Mouse (Mus musculus) stomach, embryonic 15.5 days (tissue): Measurements from ENCODE around the gene Olfr312. TPM values are rescaled to one million over a fixed set of nuclear protein-coding genes. Genes with fewer than 3 reads are reported as not detected.
"Not testable (repeated sequence)": the region's sequence is repeated elsewhere in the genome, so short reads cannot be mapped to it uniquely, and the experiment has no call there.

ENCODE experiments used
- ATAC-seq: fragments of 200-750 bp; cut with Nextera tagmentation; 2 replicates; pipeline ENCODE4 v1.8.0; 2017; ENCODE audit warnings: low read depth, moderate number of reproducible peaks, moderate TSS enrichment; ENCODE audit not compliant: insufficient read depth, low FRiP score
- H3K27ac ChIP-seq: fragments of 300-500 bp; sonication (generic); 2 replicates; pipeline ENCODE4 v1.5.1; 2015; ENCODE audit warnings: mild to moderate bottlenecking, inconsistent platforms
- H3K27me3 ChIP-seq: fragments of 300-500 bp; sonication (generic); replicated peaks from 2 replicates; pipeline ENCODE4 v1.6.1; 2015; ENCODE audit warnings: inconsistent platforms
- H3K36me3 ChIP-seq: fragments of 300-500 bp; sonication (generic); 2 replicates; pipeline ENCODE4 v1.6.1; 2015; ENCODE audit warnings: inconsistent platforms
- H3K4me1 ChIP-seq: fragments of 300-500 bp; sonication (generic); 2 replicates; pipeline ENCODE4 v1.6.1; 2015; ENCODE audit warnings: inconsistent platforms
- H3K4me2 ChIP-seq: fragments of 300-500 bp; sonication (generic); 2 replicates; pipeline ENCODE4 v1.6.1; 2015; ENCODE audit warnings: mild to moderate bottlenecking, inconsistent platforms
- H3K4me3 ChIP-seq: fragments of 300-500 bp; sonication (generic); replicated peaks from 2 replicates; pipeline ENCODE4 v1.5.1; 2015; ENCODE audit warnings: inconsistent platforms
- H3K9ac ChIP-seq: fragments of 300-500 bp; sonication (generic); 2 replicates; pipeline ENCODE4 v1.6.1; 2015; ENCODE audit warnings: inconsistent platforms
- H3K9me3 ChIP-seq: fragments of 300-500 bp; sonication (generic); 2 replicates; pipeline ENCODE4 v1.6.1; 2016; ENCODE audit warnings: inconsistent platforms
- WGBS: fragments of 180-500 bp; shearing (Covaris S2); methylation state at CpG from one replicate; pipeline ENCODE4 v1.1.7; 2015; 5-methylcytosine and 5-hydroxymethylcytosine counted together
- polyA plus RNA-seq: library from polyadenylated mRNA; unstranded; fragments of >200 nt; fragmentation: Nextera tagmentation; extraction: Ambion mirVana; gene quantifications from 2 replicates; pipeline ENCODE4 v1.2.1, GENCODE M21; 2015

Olfr312 gene
- not detected in 2 replicates for polyA plus RNA-seq

- not testable (repeated sequence) for H3K9me3 ChIP-seq, H3K9ac ChIP-seq, H3K36me3 ChIP-seq, H3K4me1 ChIP-seq, H3K27ac ChIP-seq, H3K4me2 ChIP-seq, ATAC-seq, H3K27me3 ChIP-seq, H3K4me3 ChIP-seq
These were observed at the start of gene Olfr312 for GRCm38 (mm10) chr11:58828937-58829336. Gene Olfr312 (plus strand): TSS chr11:58829237.

- H3K9me3 ChIP-seq: no peaks in the 10 kb centered on the region
- H3K9ac ChIP-seq: no peak within 1 kb of the TSS
- ATAC-seq: no peak
- no peak within 1 kb of the TSS for H3K4me2 ChIP-seq
- no peaks in the 10 kb centered on the region for H3K36me3 ChIP-seq
- no peaks in the 10 kb centered on the region for H3K4me1 ChIP-seq
- WGBS: 67% methylated on average over 6 of the region's 6 CpGs
- no peak within 1 kb of the TSS for H3K27ac ChIP-seq
- H3K27me3 ChIP-seq: no peaks in the 10 kb centered on the region
- H3K4me3 ChIP-seq: no peak within 1 kb of the TSS
These were observed 46.5 kb upstream of the Olfr312 start, which contains the start of gene Olfr314 for GRCm38 (mm10) chr11:58782480-58783089. Gene Olfr314 (plus strand): TSS chr11:58782952.

GRCm38 (mm10) chr11:58784182-58784581 lies 44.9 kb upstream of the Olfr312 start:
- no peak overlapping the region for H3K27ac ChIP-seq
- ATAC-seq: no peak
- H3K4me3 ChIP-seq: no peak overlapping the region
- H3K9ac ChIP-seq: no peak overlapping the region
- H3K4me1 ChIP-seq: no peaks in the 10 kb centered on the region
- H3K36me3 ChIP-seq: no peaks in the 10 kb centered on the region
- 76% methylated on average over 2 of the region's 2 CpGs for WGBS
- no peaks in the 10 kb centered on the region for H3K27me3 ChIP-seq
- no peaks in the 10 kb centered on the region for H3K9me3 ChIP-seq
- no peak overlapping the region for H3K4me2 ChIP-seq

- Histone ChIP-seq H3K4me2 (no peak overlapping the region), H3K9ac (no peak overlapping the region), H3K4me1 (no peaks in the 10 kb centered on the region), H3K9me3 (no peaks in the 10 kb centered on the region), H3K27me3 (no peaks in the 10 kb centered on the region), H3K36me3 (no peaks in the 10 kb centered on the region), H3K27ac (no peak overlapping the region), H3K4me3 (no peak overlapping the region)
- ATAC-seq: no peak
- 77% methylated on average over 10 of the region's 10 CpGs for WGBS
These were observed 41.4 kb upstream of the Olfr312 start for GRCm38 (mm10) chr11:58787651-58788050.

- no peak for ATAC-seq
- Histone ChIP-seq H3K9ac (no peak overlapping the region), H3K4me3 (no peak overlapping the region), H3K4me2 (no peak overlapping the region), H3K4me1 (no peaks in the 10 kb centered on the region), H3K36me3 (no peaks in the 10 kb centered on the region), H3K9me3 (no peaks in the 10 kb centered on the region), H3K27ac (no peak overlapping the region), H3K27me3 (no peaks in the 10 kb centered on the region)
- 72% methylated on average over 8 of the region's 8 CpGs for WGBS
These were observed 40.7 kb upstream of the Olfr312 start for GRCm38 (mm10) chr11:58788346-58788745.

- Histone ChIP-seq H3K9me3 (no peaks in the 10 kb centered on the region), H3K4me3 (no peak overlapping the region), H3K4me1 (no peaks in the 10 kb centered on the region), H3K27me3 (no peaks in the 10 kb centered on the region), H3K36me3 (no peaks in the 10 kb centered on the region), H3K27ac (no peak overlapping the region), H3K4me2 (no peak overlapping the region), H3K9ac (no peak overlapping the region)
- no peak for ATAC-seq
- 28% methylated on average over 3 of the region's 3 CpGs for WGBS
These were observed 39.5 kb upstream of the Olfr312 start for GRCm38 (mm10) chr11:58789532-58789931.

GRCm38 (mm10) chr11:58790053-58790452 lies 39.0 kb upstream of the Olfr312 start:
- no peak for ATAC-seq
- H3K36me3 ChIP-seq: no peaks in the 10 kb centered on the region
- H3K9me3 ChIP-seq: no peaks in the 10 kb centered on the region
- 41% methylated on average over 2 of the region's 2 CpGs for WGBS
- no peak overlapping the region for H3K9ac ChIP-seq
- H3K4me3 ChIP-seq: no peak overlapping the region
- H3K4me2 ChIP-seq: no peak overlapping the region
- no peak overlapping the region for H3K27ac ChIP-seq
- no peaks in the 10 kb centered on the region for H3K27me3 ChIP-seq
- no peaks in the 10 kb centered on the region for H3K4me1 ChIP-seq

- no peak overlapping the region for H3K4me2 ChIP-seq
- ATAC-seq: no peak
- H3K36me3 ChIP-seq: no peaks in the 10 kb centered on the region
- no peaks in the 10 kb centered on the region for H3K27me3 ChIP-seq
- WGBS: 65% methylated on average over 6 of the region's 6 CpGs
- no peak overlapping the region for H3K4me3 ChIP-seq
- H3K9ac ChIP-seq: no peak overlapping the region
- no peaks in the 10 kb centered on the region for H3K4me1 ChIP-seq
- H3K27ac ChIP-seq: no peak overlapping the region
- no peaks in the 10 kb centered on the region for H3K9me3 ChIP-seq
These were observed 38.4 kb upstream of the Olfr312 start for GRCm38 (mm10) chr11:58790646-58791045.

- 89% methylated on average over 2 of the region's 2 CpGs for WGBS
- H3K9me3 ChIP-seq: no peaks in the 10 kb centered on the region
- no peaks in the 10 kb centered on the region for H3K4me1 ChIP-seq
- no peaks in the 10 kb centered on the region for H3K27me3 ChIP-seq
- H3K36me3 ChIP-seq: no peaks in the 10 kb centered on the region
- no peak for ATAC-seq
- no peak overlapping the region for H3K9ac ChIP-seq
- no peak overlapping the region for H3K27ac ChIP-seq
- no peak overlapping the region for H3K4me3 ChIP-seq
- H3K4me2 ChIP-seq: no peak overlapping the region
These were observed 33.2 kb upstream of the Olfr312 start for GRCm38 (mm10) chr11:58795856-58796255.

GRCm38 (mm10) chr11:58796850-58797249 lies 32.2 kb upstream of the Olfr312 start:
- no peak overlapping the region for H3K4me3 ChIP-seq
- H3K27me3 ChIP-seq: no peaks in the 10 kb centered on the region
- no peak overlapping the region for H3K27ac ChIP-seq
- no peak for ATAC-seq
- H3K4me1 ChIP-seq: 0 out of 2 replicates have a peak, but pooled peaks cover 2% of the 10 kb centered on the region
- H3K9me3 ChIP-seq: no peaks in the 10 kb centered on the region
- H3K9ac ChIP-seq: no peak overlapping the region
- 74% methylated on average over 7 of the region's 7 CpGs for WGBS
- H3K4me2 ChIP-seq: no peak overlapping the region
- no peaks in the 10 kb centered on the region for H3K36me3 ChIP-seq

- H3K4me3 ChIP-seq: no peak overlapping the region
- no peaks in the 10 kb centered on the region for H3K36me3 ChIP-seq
- no peak overlapping the region for H3K9ac ChIP-seq
- no peaks in the 10 kb centered on the region for H3K27me3 ChIP-seq
- no peaks in the 10 kb centered on the region for H3K9me3 ChIP-seq
- no peak for ATAC-seq
- H3K4me2 ChIP-seq: no peak overlapping the region
- WGBS: 72% methylated on average over 5 of the region's 5 CpGs
- no peak overlapping the region for H3K27ac ChIP-seq
- H3K4me1 ChIP-seq: 0 out of 2 replicates have a peak, but pooled peaks cover 8% of the 10 kb centered on the region
These were observed 29.3 kb upstream of the Olfr312 start for GRCm38 (mm10) chr11:58799747-58800146.

GRCm38 (mm10) chr11:58801558-58802228 lies 27.3 kb upstream of the Olfr312 start, which contains the start of gene Fam183b:
Gene Fam183b (minus strand): TSS chr11:58801960.
- ATAC-seq: peak; percentile 56; the same call in 1 of the 2 replicates
- Histone ChIP-seq H3K27ac (no peak within 1 kb of the TSS), H3K4me1 (0 out of 2 replicates have a peak, but pooled peaks cover 8% of the 10 kb centered on the region), H3K36me3 (no peaks in the 10 kb centered on the region), H3K9me3 (no peaks in the 10 kb centered on the region), H3K27me3 (no peaks in the 10 kb centered on the region), H3K4me2 (peak within 1 kb of the TSS; percentile 35), H3K4me3 (no peak within 1 kb of the TSS), H3K9ac (no peak within 1 kb of the TSS)
- WGBS: 18% methylated on average over 14 of the region's 14 CpGs
